Mouse (Mus musculus) lung, postnatal 0 days (tissue): ENCODE data around the gene Pde3a.

Experiments used
- CTCF ChIP-seq: IDR thresholded peaks from 2 replicates; pipeline ENCODE4 v1.5.1; 2016; ENCODE audit warnings: antibody characterized with exemption, mild to moderate bottlenecking
- EP300 ChIP-seq: IDR thresholded peaks from 2 replicates; pipeline ENCODE4 v1.6.1; 2016; ENCODE audit warnings: antibody characterized with exemption, mild to moderate bottlenecking, control low read depth

DNA sequence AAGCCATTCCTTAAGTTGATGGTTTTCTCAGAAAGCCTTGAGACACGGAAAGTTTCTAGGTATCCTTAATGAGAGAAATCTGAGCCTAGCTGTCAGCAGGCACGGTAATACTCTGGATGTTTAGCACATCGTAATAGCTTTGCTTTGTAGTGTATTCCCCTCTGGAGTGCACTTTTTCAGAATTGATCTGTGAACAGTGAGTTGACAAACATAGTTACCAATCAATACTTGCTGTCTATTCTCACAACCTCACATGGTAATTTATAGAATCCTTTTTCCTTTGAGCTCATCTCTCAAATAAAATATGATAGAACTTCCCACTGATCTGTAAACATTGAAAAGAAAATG is 21.4 kb upstream of the Pde3a start:
- TF ChIP-seq CTCF (no peak), EP300 (no peak)
